Mouse (Mus musculus) hindbrain, embryonic 12.5 days (tissue): ENCODE results near the gene Nr4a1. TPM values are rescaled to one million over a fixed set of nuclear protein-coding genes. Genes with fewer than 3 reads are reported as not detected.

Experiments used
- ATAC-seq: fragments of 200-750 bp; cut with Nextera tagmentation; 2 replicates; pipeline ENCODE4 v1.8.0; 2017; ENCODE audit warnings: moderate TSS enrichment; ENCODE audit not compliant: low FRiP score
- H3K27ac ChIP-seq: fragments of 300-500 bp; sonication (generic); 2 replicates; pipeline ENCODE4 v1.5.1; 2016; ENCODE audit warnings: mild to moderate bottlenecking
- H3K27me3 ChIP-seq: fragments of 300-500 bp; sonication (generic); 2 replicates; pipeline ENCODE4 v1.6.1; 2016; ENCODE audit warnings: mild to moderate bottlenecking
- H3K36me3 ChIP-seq: fragments of 300-500 bp; sonication (generic); 2 replicates; pipeline ENCODE4 v1.6.1; 2016; ENCODE audit warnings: mild to moderate bottlenecking
- H3K4me1 ChIP-seq: fragments of 300-500 bp; sonication (generic); 2 replicates; pipeline ENCODE4 v1.6.1; 2016
- H3K4me2 ChIP-seq: fragments of 300-500 bp; sonication (generic); replicated peaks from 2 replicates; pipeline ENCODE4 v1.6.1; 2016; ENCODE audit warnings: mild to moderate bottlenecking
- H3K4me3 ChIP-seq: fragments of 300-500 bp; sonication (generic); 2 replicates; pipeline ENCODE4 v1.5.1; 2016; ENCODE audit warnings: mild to moderate bottlenecking
- H3K9ac ChIP-seq: fragments of 300-500 bp; sonication (generic); 2 replicates; pipeline ENCODE4 v1.6.1; 2016; ENCODE audit warnings: mild to moderate bottlenecking, moderate library complexity
- H3K9me3 ChIP-seq: fragments of 300-500 bp; sonication (generic); replicated peaks from 2 replicates; pipeline ENCODE4 v1.6.1; 2016; ENCODE audit warnings: mild to moderate bottlenecking
- WGBS: fragments of 180-500 bp; shearing (Covaris S2); methylation state at CpG from one replicate; pipeline ENCODE4 v1.1.7; 2016; 5-methylcytosine and 5-hydroxymethylcytosine counted together
- polyA plus RNA-seq: library from polyadenylated mRNA; unstranded; fragments of >200 nt; fragmentation: Nextera tagmentation; extraction: Ambion mirVana; gene quantifications from 2 replicates; pipeline ENCODE4 v1.2.1, GENCODE M21; 2016

Gene Nr4a1
- polyA plus RNA-seq, 1 experiment from 2014 or later = 5.5 TPM

GRCm38 (mm10) chr15:101312006-101312405, 57.9 kb downstream of the Nr4a1 start:
- no peak overlapping the region for H3K27ac ChIP-seq
- no peak for ATAC-seq

GRCm38 (mm10) chr15:101315378-101315777, 61.3 kb downstream of the Nr4a1 start:
- H3K4me2 ChIP-seq = no peak overlapping the region
- ATAC-seq = peak; percentile 31

More at GRCm38 (mm10) chr15:101312006-101312405, 57.9 kb downstream of the Nr4a1 start:
- Histone ChIP-seq H3K9me3 (no peaks in the 10 kb centered on the region), H3K4me3 (no peak overlapping the region), H3K36me3 (no peaks in the 10 kb centered on the region), H3K4me1 (peaks cover 11% of the 10 kb centered on the region), H3K27me3 (0 out of 2 replicates have a peak, but pooled peaks cover 3% of the 10 kb centered on the region), H3K4me2 (no peak overlapping the region), H3K9ac (no peak overlapping the region)
- 84% methylated on average over 6 of the region's 6 CpGs for WGBS

GRCm38 (mm10) chr15:101315832-101316231, 61.8 kb downstream of the Nr4a1 start:
- Histone ChIP-seq H3K9me3 (no peaks in the 10 kb centered on the region), H3K36me3 (no peaks in the 10 kb centered on the region), H3K27ac (no peak overlapping the region), H3K4me1 (peaks cover 6% of the 10 kb centered on the region; the same call in 1 of the 2 replicates), H3K27me3 (0 out of 2 replicates have a peak, but pooled peaks cover 4% of the 10 kb centered on the region), H3K4me2 (peak overlapping the region; percentile 44), H3K4me3 (no peak overlapping the region), H3K9ac (peak overlapping the region; percentile 18; the same call in 1 of the 2 replicates)
- peak; percentile 76 for ATAC-seq
- WGBS = 5% methylated on average over 11 of the region's 11 CpGs

More at GRCm38 (mm10) chr15:101315378-101315777, 61.3 kb downstream of the Nr4a1 start:
- Histone ChIP-seq H3K9me3 (no peaks in the 10 kb centered on the region), H3K4me1 (peaks cover 6% of the 10 kb centered on the region; the same call in 1 of the 2 replicates), H3K36me3 (no peaks in the 10 kb centered on the region), H3K9ac (no peak overlapping the region), H3K27me3 (0 out of 2 replicates have a peak, but pooled peaks cover 4% of the 10 kb centered on the region), H3K27ac (no peak overlapping the region), H3K4me3 (no peak overlapping the region)
- 84% methylated on average over 4 of the region's 4 CpGs for WGBS

- Histone ChIP-seq H3K4me1 (peaks cover 6% of the 10 kb centered on the region; the same call in 1 of the 2 replicates), H3K36me3 (no peaks in the 10 kb centered on the region), H3K4me2 (peak overlapping the region; percentile 44; the same call in 1 of the 2 replicates), H3K27me3 (0 out of 2 replicates have a peak, but pooled peaks cover 4% of the 10 kb centered on the region), H3K9ac (peak overlapping the region; percentile 18; the same call in 1 of the 2 replicates), H3K27ac (no peak overlapping the region), H3K9me3 (no peaks in the 10 kb centered on the region), H3K4me3 (no peak overlapping the region)
- peak; percentile 42; the same call in 1 of the 2 replicates for ATAC-seq
- WGBS = 69% methylated on average over 13 of the region's 13 CpGs
Measured at GRCm38 (mm10) chr15:101316279-101316912, 62.3 kb downstream of the Nr4a1 start.

GRCm38 (mm10) chr15:101316913-101317813, 63.1 kb downstream of the Nr4a1 start:
- no peaks in the 10 kb centered on the region for H3K9me3 ChIP-seq
- no peaks in the 10 kb centered on the region for H3K36me3 ChIP-seq
- H3K4me2 ChIP-seq = no peak overlapping the region
- no peak overlapping the region for H3K4me3 ChIP-seq
- H3K4me1 ChIP-seq = peaks cover 6% of the 10 kb centered on the region; the same call in 1 of the 2 replicates
- H3K27ac ChIP-seq = no peak overlapping the region
- WGBS = 81% methylated on average over 18 of the region's 18 CpGs
- H3K27me3 ChIP-seq = 0 out of 2 replicates have a peak, but pooled peaks cover 4% of the 10 kb centered on the region
- no peak overlapping the region for H3K9ac ChIP-seq
- ATAC-seq = no peak

- Histone ChIP-seq H3K4me2 (no peak overlapping the region), H3K9me3 (no peaks in the 10 kb centered on the region), H3K9ac (no peak overlapping the region), H3K27ac (no peak overlapping the region), H3K4me3 (no peak overlapping the region), H3K27me3 (0 out of 2 replicates have a peak, but pooled peaks cover 4% of the 10 kb centered on the region), H3K4me1 (peaks cover 6% of the 10 kb centered on the region; the same call in 1 of the 2 replicates), H3K36me3 (no peaks in the 10 kb centered on the region)
- ATAC-seq = no peak
- WGBS = 85% methylated on average over 2 of the region's 2 CpGs
Measured at GRCm38 (mm10) chr15:101317814-101318500, 63.9 kb downstream of the Nr4a1 start.

GRCm38 (mm10) chr15:101318889-101319765, 65.1 kb downstream of the Nr4a1 start:
- ATAC-seq = no peak
- H3K9me3 ChIP-seq = no peaks in the 10 kb centered on the region
- H3K27me3 ChIP-seq = 0 out of 2 replicates have a peak, but pooled peaks cover 4% of the 10 kb centered on the region
- H3K4me1 ChIP-seq = peaks cover 6% of the 10 kb centered on the region; the same call in 1 of the 2 replicates
- WGBS = 67% methylated on average over 14 of the region's 14 CpGs
- no peak overlapping the region for H3K27ac ChIP-seq
- no peak overlapping the region for H3K4me3 ChIP-seq
- H3K4me2 ChIP-seq = no peak overlapping the region
- no peak overlapping the region for H3K9ac ChIP-seq
- no peaks in the 10 kb centered on the region for H3K36me3 ChIP-seq

- no peak overlapping the region for H3K9ac ChIP-seq
- no peaks in the 10 kb centered on the region for H3K9me3 ChIP-seq
- H3K36me3 ChIP-seq = no peaks in the 10 kb centered on the region
- H3K27me3 ChIP-seq = 0 out of 2 replicates have a peak, but pooled peaks cover 4% of the 10 kb centered on the region
- ATAC-seq = no peak
- 86% methylated on average over 6 of the region's 6 CpGs for WGBS
- peaks cover 6% of the 10 kb centered on the region; the same call in 1 of the 2 replicates for H3K4me1 ChIP-seq
- no peak overlapping the region for H3K4me3 ChIP-seq
- H3K27ac ChIP-seq = no peak overlapping the region
- no peak overlapping the region for H3K4me2 ChIP-seq
Measured at GRCm38 (mm10) chr15:101320010-101320617, 66.0 kb downstream of the Nr4a1 start.

- no peak overlapping the region for H3K27ac ChIP-seq
- 76% methylated on average over 6 of the region's 6 CpGs for WGBS
- 0 out of 2 replicates have a peak, but pooled peaks cover 4% of the 10 kb centered on the region for H3K27me3 ChIP-seq
- ATAC-seq = no peak
- no peak overlapping the region for H3K9ac ChIP-seq
- H3K4me1 ChIP-seq = peaks cover 6% of the 10 kb centered on the region; the same call in 1 of the 2 replicates
- no peak overlapping the region for H3K4me3 ChIP-seq
- no peak overlapping the region for H3K4me2 ChIP-seq
- no peaks in the 10 kb centered on the region for H3K9me3 ChIP-seq
- no peaks in the 10 kb centered on the region for H3K36me3 ChIP-seq
Measured at GRCm38 (mm10) chr15:101320618-101321041, 66.6 kb downstream of the Nr4a1 start.

GRCm38 (mm10) chr15:101321126-101321525, 67.1 kb downstream of the Nr4a1 start:
- H3K4me1 ChIP-seq = peaks cover 3% of the 10 kb centered on the region; the same call in 1 of the 2 replicates
- H3K36me3 ChIP-seq = no peaks in the 10 kb centered on the region
- 72% methylated on average over 5 of the region's 5 CpGs for WGBS
- H3K27me3 ChIP-seq = 0 out of 2 replicates have a peak, but pooled peaks cover 4% of the 10 kb centered on the region
- no peak overlapping the region for H3K4me2 ChIP-seq
- no peak overlapping the region for H3K27ac ChIP-seq
- no peak overlapping the region for H3K4me3 ChIP-seq
- H3K9me3 ChIP-seq = no peaks in the 10 kb centered on the region
- no peak overlapping the region for H3K9ac ChIP-seq
- no peak for ATAC-seq
